Mouse (Mus musculus): Measurements from ENCODE around the gene Shank2.

GRCm38 (mm10) chr7:144180885-144181284, 179.2 kb downstream of the Shank2 start:
- peak; percentile 90 for TF ChIP-seq CTCF (IDR thresholded peaks at IDR 0.05; ENCODE audit: low read depth)
- TF ChIP-seq EP300 (optimal IDR thresholded peaks at IDR 0.05): no peak
